8 mouse cellular contexts compared by ENCODE assay signal in the genomic region with DNA sequence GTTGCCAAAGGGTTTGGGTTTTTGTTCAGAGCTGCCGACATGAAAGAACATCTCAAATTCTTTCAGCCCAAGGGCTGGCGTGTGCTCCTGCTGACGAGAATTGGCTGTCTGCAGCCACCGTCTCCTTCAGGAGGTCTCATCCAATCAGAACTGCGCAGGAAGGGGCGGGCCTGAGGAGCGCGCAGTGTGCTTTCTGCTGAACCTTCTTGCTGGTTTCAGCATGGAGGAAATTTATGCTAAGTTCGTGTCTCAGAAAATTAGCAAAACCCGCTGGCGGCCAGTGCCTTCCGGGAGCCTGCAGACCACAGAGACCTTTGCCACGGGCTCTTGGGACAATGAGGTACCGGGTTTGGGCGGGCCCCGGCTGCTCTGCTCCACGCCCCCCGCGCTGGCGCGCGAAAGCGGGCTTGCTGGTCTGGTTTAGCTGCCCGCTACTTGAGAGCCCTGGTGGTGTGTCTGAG. TPM values are rescaled to one million over a fixed set of nuclear protein-coding genes. Genes with fewer than 3 reads are reported as not detected.
DNase-seq lines count a peak whose midpoint lies in the region; ATAC-seq lines count a peak whose summit lies in the region.

A gene (plus strand): TSS at position 162 of the 461 bp plus-strand sequence.

- H3K9me3 ChIP-seq in hindbrain, embryonic 15.5 days, result no peaks in the 10 kb centered on the region

- peak within 1 kb of the TSS; percentile 59 for H3K4me2 ChIP-seq in hindbrain, embryonic 15.5 days

- peak within 1 kb of the TSS; percentile 71 for H3K27ac ChIP-seq in hindbrain, embryonic 15.5 days (replicated peaks)
- peak within 1 kb of the TSS; percentile 33 for H3K27ac ChIP-seq in macrophage

- peak within 1 kb of the TSS; percentile 50 for H3K9ac ChIP-seq in hindbrain, embryonic 15.5 days

- no peaks in the 10 kb centered on the region for H3K27me3 ChIP-seq in hindbrain, embryonic 15.5 days

- peak; percentile 89 for ATAC-seq in hindbrain, embryonic 15.5 days (ENCODE audit: low FRiP score, low read depth)

- peak within 1 kb of the TSS; percentile 62 for H3K4me3 ChIP-seq in hindbrain, embryonic 15.5 days
- peak within 1 kb of the TSS; percentile 58 for H3K4me3 ChIP-seq in macrophage (ENCODE audit: inconsistent target)

- peak; percentile 96 for DNase-seq in R1 (ENCODE audit: low read depth, low spot score)
- peak; percentile 94 for DNase-seq in cerebellum, postnatal 25 days
- DNase-seq in frontal cortex, postnatal 25 days (ENCODE audit: low spot score in 2 of 2), result peak; percentile 74 to 84
- DNase-seq in left cerebral cortex, adult 18-20 months (ENCODE audit: low spot score in 2 of 2), result peak; percentile 89 to 93
- peak; percentile 92 for DNase-seq in right cerebral cortex, adult 18-20 months
- DNase-seq in urinary bladder, postnatal 10 days (ENCODE audit: low spot score), result peak; percentile 65

- under 1% methylated on average over 24 of the region's 24 CpGs for WGBS in hindbrain, embryonic 15.5 days
- 0% methylated on average over 24 of the region's 24 CpGs for WGBS in macrophage (ENCODE audit: missing documents)

- peaks cover 30% of the 10 kb centered on the region for H3K79me2 ChIP-seq in macrophage (ENCODE audit: inconsistent target)

- peaks cover 12% of the 10 kb centered on the region; the same call in 1 of the 2 replicates for H3K36me3 ChIP-seq in hindbrain, embryonic 15.5 days
- no peaks in the 10 kb centered on the region for H3K36me3 ChIP-seq in macrophage (ENCODE audit: inconsistent target)

- peaks cover 18% of the 10 kb centered on the region for H3K4me1 ChIP-seq in hindbrain, embryonic 15.5 days (replicated peaks)

RNA-seq across cellular contexts. Expression of the gene that starts here (rescaled TPM):
- polyA plus RNA-seq in hindbrain, embryonic 15.5 days (2015; fragmentation: Nextera tagmentation; extraction: Ambion mirVana), result 31.1 and 32.0 TPM in 2 replicates
- total RNA-seq in left cerebral cortex, adult 18-20 months (2021), result 1 to 10 TPM; 6.3 to 7.9 TPM
- 1 to 10 TPM in 18 of 26 experiments, under 1 TPM in 6, not detected in 2; 0.53 to 7.3 (median 2.1) TPM for total RNA-seq in macrophage (2018; cell fraction: chromatin; rRNA removed)
- total RNA-seq in macrophage (2018; cell fraction: cytosol; rRNA removed), result 1 to 10 TPM; 1.8 to 6.9 (median 4.9) TPM
- 10 to 100 TPM in 1 of 26 experiments, 1 to 10 TPM in 19, under 1 TPM in 4, not detected in 2; 0.60 to 14.9 (median 1.7) TPM for total RNA-seq in macrophage (2018; cell fraction: nucleus; rRNA removed)
- polyA plus RNA-seq in macrophage (2018), result 4.6 to 21.2 TPM (median 6.0 TPM) in 3 replicates

Comparison
In these comparisons a context has a peak if more than half of its experiments do, and no peak if none do; other contexts are left out.
1. Peak in every context shown above with its lines: DNase-seq, ATAC-seq, H3K4me3 ChIP-seq and H3K27ac ChIP-seq.